Mouse (Mus musculus): ENCODE results near the gene Gm15517.

- TF ChIP-seq CTCF (conservative IDR thresholded peaks at IDR 0.05; ENCODE audit: low read length) (no peak), POU5F1 (IDR thresholded peaks at IDR 0.05; ENCODE audit: borderline replicate concordance, low read length) (no peak), NANOG (IDR thresholded peaks at IDR 0.05; ENCODE audit: borderline replicate concordance, low read length) (no peak)
Measured at GRCm38 (mm10) chr7:44304463-44304774, 43.2 kb downstream of the Gm15517 start.
